Mouse (Mus musculus): ENCODE measurements at regions not wholly inside any gene's neighbourhood (a gene's known extent, or its start where the extent isn't known, plus 50 kb on each side); places are given as distances from the start of the nearest gene placed in this dataset.

GRCm38 (mm10) chr1:51617502-51618251, 139.5 kb upstream of the Nabp1 start:
- H3K4me2 ChIP-seq (ENCODE audit: low read depth, low read length), result no peak overlapping the region; the same call in 1 of the 2 replicates

GRCm38 (mm10) chr1:51616091-51616490, 137.9 kb upstream of the Nabp1 start:
- Histone ChIP-seq H3K9ac (replicated peaks; ENCODE audit: low read depth, low read length) (no peak overlapping the region), H3K27ac (ENCODE audit: low read depth, low read length) (no peak overlapping the region), H3K27me3 (ENCODE audit: control insufficient read depth, insufficient read depth, low read length) (no peaks in the 10 kb centered on the region), H3K9me3 (ENCODE audit: control insufficient read depth, low read length) (no peaks in the 10 kb centered on the region), H3K36me3 (ENCODE audit: control insufficient read depth, insufficient read depth, low read length) (no peaks in the 10 kb centered on the region), H3K4me1 (ENCODE audit: control insufficient read depth, insufficient read depth, low read length) (peaks cover 18% of the 10 kb centered on the region; the same call in 1 of the 2 replicates), H3K4me2 (ENCODE audit: low read depth, low read length) (no peak overlapping the region), H3K4me3 (ENCODE audit: low read depth, low read length) (no peak overlapping the region)
- no peak for ATAC-seq (ENCODE audit: low read depth)
- WGBS, result 72% methylated on average over 1 of the region's 1 CpGs

More at GRCm38 (mm10) chr1:51617502-51618251, 139.5 kb upstream of the Nabp1 start:
- peak overlapping the region; percentile 81 for H3K27ac ChIP-seq (ENCODE audit: low read depth, low read length)
- H3K27me3 ChIP-seq (ENCODE audit: control insufficient read depth, insufficient read depth, low read length), result no peaks in the 10 kb centered on the region
- no peaks in the 10 kb centered on the region for H3K36me3 ChIP-seq (ENCODE audit: control insufficient read depth, insufficient read depth, low read length)
- H3K4me1 ChIP-seq (ENCODE audit: control insufficient read depth, insufficient read depth, low read length), result peaks cover 18% of the 10 kb centered on the region; the same call in 1 of the 2 replicates
- ATAC-seq (ENCODE audit: low read depth), result peak; percentile 59
- no peaks in the 10 kb centered on the region for H3K9me3 ChIP-seq (ENCODE audit: control insufficient read depth, low read length)
- no peak overlapping the region for H3K9ac ChIP-seq (replicated peaks; ENCODE audit: low read depth, low read length)
- H3K4me3 ChIP-seq (ENCODE audit: low read depth, low read length), result no peak overlapping the region
- 12% methylated on average over 13 of the region's 13 CpGs for whole genome bisulfite sequencing

- no peaks in the 10 kb centered on the region for H3K9me3 ChIP-seq (ENCODE audit: control insufficient read depth, low read length)
- H3K4me1 ChIP-seq (ENCODE audit: control insufficient read depth, insufficient read depth, low read length), result peaks cover 18% of the 10 kb centered on the region; the same call in 1 of the 2 replicates
- no peak overlapping the region for H3K27ac ChIP-seq (ENCODE audit: low read depth, low read length)
- WGBS, result 28% methylated on average over 6 of the region's 6 CpGs
- H3K9ac ChIP-seq (replicated peaks; ENCODE audit: low read depth, low read length), result no peak overlapping the region
- ATAC-seq (ENCODE audit: low read depth), result peak; percentile 55; the same call in 1 of the 2 replicates
- no peaks in the 10 kb centered on the region for H3K27me3 ChIP-seq (ENCODE audit: control insufficient read depth, insufficient read depth, low read length)
- no peak overlapping the region for H3K4me3 ChIP-seq (ENCODE audit: low read depth, low read length)
- no peak overlapping the region for H3K4me2 ChIP-seq (ENCODE audit: low read depth, low read length)
- no peaks in the 10 kb centered on the region for H3K36me3 ChIP-seq (ENCODE audit: control insufficient read depth, insufficient read depth, low read length)
Observed at GRCm38 (mm10) chr1:51615523-51615922, 137.3 kb upstream of the Nabp1 start.

GRCm38 (mm10) chr1:51614700-51615099, 136.5 kb upstream of the Nabp1 start:
- Histone ChIP-seq H3K4me2 (ENCODE audit: low read depth, low read length) (no peak overlapping the region), H3K4me3 (ENCODE audit: low read depth, low read length) (no peak overlapping the region), H3K27ac (ENCODE audit: low read depth, low read length) (no peak overlapping the region), H3K4me1 (ENCODE audit: control insufficient read depth, insufficient read depth, low read length) (peaks cover 18% of the 10 kb centered on the region; the same call in 1 of the 2 replicates), H3K27me3 (ENCODE audit: control insufficient read depth, insufficient read depth, low read length) (no peaks in the 10 kb centered on the region), H3K9ac (replicated peaks; ENCODE audit: low read depth, low read length) (no peak overlapping the region), H3K36me3 (ENCODE audit: control insufficient read depth, insufficient read depth, low read length) (no peaks in the 10 kb centered on the region), H3K9me3 (ENCODE audit: control insufficient read depth, low read length) (no peaks in the 10 kb centered on the region)
- no peak for ATAC-seq (ENCODE audit: low read depth)

GRCm38 (mm10) chr1:51609295-51609694, 131.1 kb upstream of the Nabp1 start:
- Histone ChIP-seq H3K4me1 (ENCODE audit: control insufficient read depth, insufficient read depth, low read length) (peaks cover 12% of the 10 kb centered on the region; the same call in 1 of the 2 replicates), H3K4me2 (ENCODE audit: low read depth, low read length) (no peak overlapping the region), H3K36me3 (ENCODE audit: control insufficient read depth, insufficient read depth, low read length) (no peaks in the 10 kb centered on the region), H3K9ac (replicated peaks; ENCODE audit: low read depth, low read length) (no peak overlapping the region), H3K27ac (ENCODE audit: low read depth, low read length) (no peak overlapping the region), H3K27me3 (ENCODE audit: control insufficient read depth, insufficient read depth, low read length) (no peaks in the 10 kb centered on the region), H3K4me3 (ENCODE audit: low read depth, low read length) (no peak overlapping the region), H3K9me3 (ENCODE audit: control insufficient read depth, low read length) (no peaks in the 10 kb centered on the region)
- no peak for ATAC-seq (ENCODE audit: low read depth)
- 88% methylated on average over 5 of the region's 5 CpGs for WGBS

- Histone ChIP-seq H3K4me1 (ENCODE audit: control insufficient read depth, insufficient read depth, low read length) (peaks cover 12% of the 10 kb centered on the region; the same call in 1 of the 2 replicates), H3K9me3 (ENCODE audit: control insufficient read depth, low read length) (no peaks in the 10 kb centered on the region), H3K4me3 (ENCODE audit: low read depth, low read length) (no peak overlapping the region), H3K27ac (ENCODE audit: low read depth, low read length) (peak overlapping the region; percentile 55; the same call in 1 of the 2 replicates), H3K36me3 (ENCODE audit: control insufficient read depth, insufficient read depth, low read length) (no peaks in the 10 kb centered on the region), H3K9ac (replicated peaks; ENCODE audit: low read depth, low read length) (no peak overlapping the region), H3K4me2 (ENCODE audit: low read depth, low read length) (peak overlapping the region; percentile 1; the same call in 1 of the 2 replicates), H3K27me3 (ENCODE audit: control insufficient read depth, insufficient read depth, low read length) (no peaks in the 10 kb centered on the region)
- WGBS, result 15% methylated on average over 8 of the region's 8 CpGs
- peak; percentile 89 for ATAC-seq (ENCODE audit: low read depth)
Observed at GRCm38 (mm10) chr1:51607437-51607855, 129.2 kb upstream of the Nabp1 start.

- H3K4me3 ChIP-seq (ENCODE audit: low read depth, low read length), result no peak overlapping the region
- no peak overlapping the region for H3K27ac ChIP-seq (ENCODE audit: low read depth, low read length)
- H3K9ac ChIP-seq (replicated peaks; ENCODE audit: low read depth, low read length), result no peak overlapping the region
- no peaks in the 10 kb centered on the region for H3K36me3 ChIP-seq (ENCODE audit: control insufficient read depth, insufficient read depth, low read length)
- 94% methylated on average over 6 of the region's 6 CpGs for whole genome bisulfite sequencing
- H3K27me3 ChIP-seq (ENCODE audit: control insufficient read depth, insufficient read depth, low read length), result no peaks in the 10 kb centered on the region
- no peak for ATAC-seq (ENCODE audit: low read depth)
- no peaks in the 10 kb centered on the region for H3K4me1 ChIP-seq (ENCODE audit: control insufficient read depth, insufficient read depth, low read length)
- H3K4me2 ChIP-seq (ENCODE audit: low read depth, low read length), result no peak overlapping the region
- H3K9me3 ChIP-seq (ENCODE audit: control insufficient read depth, low read length), result no peaks in the 10 kb centered on the region
Observed at GRCm38 (mm10) chr1:51602071-51602470, 123.8 kb upstream of the Nabp1 start.

- Histone ChIP-seq H3K27ac (ENCODE audit: low read depth, low read length) (no peak overlapping the region), H3K4me2 (ENCODE audit: low read depth, low read length) (no peak overlapping the region), H3K27me3 (ENCODE audit: control insufficient read depth, insufficient read depth, low read length) (no peaks in the 10 kb centered on the region), H3K4me3 (ENCODE audit: low read depth, low read length) (no peak overlapping the region), H3K36me3 (ENCODE audit: control insufficient read depth, insufficient read depth, low read length) (no peaks in the 10 kb centered on the region), H3K4me1 (ENCODE audit: control insufficient read depth, insufficient read depth, low read length) (no peaks in the 10 kb centered on the region), H3K9me3 (ENCODE audit: control insufficient read depth, low read length) (no peaks in the 10 kb centered on the region), H3K9ac (replicated peaks; ENCODE audit: low read depth, low read length) (no peak overlapping the region)
- no peak for ATAC-seq (ENCODE audit: low read depth)
- 28% methylated on average over 7 of the region's 7 CpGs for WGBS
Observed at GRCm38 (mm10) chr1:51600425-51600824, 122.2 kb upstream of the Nabp1 start.

- Histone ChIP-seq H3K36me3 (ENCODE audit: control insufficient read depth, insufficient read depth, low read length) (no peaks in the 10 kb centered on the region), H3K4me1 (ENCODE audit: control insufficient read depth, insufficient read depth, low read length) (no peaks in the 10 kb centered on the region), H3K9ac (replicated peaks; ENCODE audit: low read depth, low read length) (no peak overlapping the region), H3K27me3 (ENCODE audit: control insufficient read depth, insufficient read depth, low read length) (no peaks in the 10 kb centered on the region), H3K9me3 (ENCODE audit: control insufficient read depth, low read length) (no peaks in the 10 kb centered on the region), H3K4me3 (ENCODE audit: low read depth, low read length) (no peak overlapping the region), H3K4me2 (ENCODE audit: low read depth, low read length) (no peak overlapping the region), H3K27ac (ENCODE audit: low read depth, low read length) (no peak overlapping the region)
- ATAC-seq (ENCODE audit: low read depth), result peak; percentile 94
- 48% methylated on average over 18 of the region's 18 CpGs for WGBS
Observed at GRCm38 (mm10) chr1:51596935-51597820, 119.0 kb upstream of the Nabp1 start.

All from neural tube, embryonic 14.5 days (tissue).